Mouse (Mus musculus) midbrain, postnatal 0 days (tissue): ENCODE measurements around the gene Ndufs3. TPM values are rescaled to one million over a fixed set of nuclear protein-coding genes. Genes with fewer than 3 reads are reported as not detected.

Experiments used
- ATAC-seq: fragments of 200-750 bp; cut with Nextera tagmentation; 2 replicates; pipeline ENCODE4 v1.8.0; 2017; ENCODE audit warnings: moderate number of reproducible peaks, mild to moderate bottlenecking, moderate TSS enrichment, moderate library complexity; ENCODE audit not compliant: low FRiP score
- DNase-seq: peaks from one replicate; pipeline ENCODE4 v3.0.0-alpha.2; 2015; ENCODE audit warnings: low spot score
- H3K27ac ChIP-seq: fragments of 300-500 bp; sonication (generic); 2 replicates; pipeline ENCODE4 v1.5.1; 2014; ENCODE audit warnings: low read depth, mild to moderate bottlenecking, low read length, mixed read lengths
- H3K27me3 ChIP-seq: fragments of 300-500 bp; sonication (generic); 2 replicates; pipeline ENCODE4 v1.6.1; 2014; ENCODE audit warnings: low read length, control low read depth, mixed read lengths; ENCODE audit not compliant: insufficient read depth
- H3K36me3 ChIP-seq: fragments of 300-500 bp; sonication (generic); 2 replicates; pipeline ENCODE4 v1.6.1; 2014; ENCODE audit warnings: low read length, control low read depth, mixed read lengths; ENCODE audit not compliant: insufficient read depth
- H3K4me1 ChIP-seq: fragments of 300-500 bp; sonication (generic); 2 replicates; pipeline ENCODE4 v1.6.1; 2014; ENCODE audit warnings: mild to moderate bottlenecking, control low read depth, antibody characterized with exemption, low read length, mixed read lengths; ENCODE audit not compliant: insufficient read depth
- H3K4me2 ChIP-seq: fragments of 300-500 bp; sonication (generic); 2 replicates; pipeline ENCODE4 v1.6.1; 2014; ENCODE audit warnings: low read depth, mild to moderate bottlenecking, low read length, mixed read lengths; ENCODE audit not compliant: poor library complexity, severe bottlenecking
- H3K4me3 ChIP-seq: fragments of 300-500 bp; sonication (generic); 2 replicates; pipeline ENCODE4 v1.5.1; 2014; ENCODE audit warnings: low read depth, mild to moderate bottlenecking, low read length, moderate library complexity
- H3K9ac ChIP-seq: fragments of 300-500 bp; sonication (generic); replicated peaks from 2 replicates; pipeline ENCODE4 v1.6.1; 2014; ENCODE audit warnings: mild to moderate bottlenecking, low read length, moderate library complexity, mixed read lengths; ENCODE audit not compliant: poor library complexity, severe bottlenecking
- H3K9me3 ChIP-seq: fragments of 300-500 bp; sonication (generic); 2 replicates; pipeline ENCODE4 v1.6.1; 2016; ENCODE audit warnings: low read length, control low read depth
- CTCF ChIP-seq: IDR thresholded peaks from 2 replicates; pipeline ENCODE4 v1.5.1; 2016; ENCODE audit warnings: antibody characterized with exemption, mild to moderate bottlenecking
- WGBS: fragments of 180-500 bp; shearing (Covaris S2); extraction: QIAGEN DNeasy Blood & Tissue Kit; methylation state at CpG from one replicate; pipeline ENCODE4 v1.1.7; 2014; 5-methylcytosine and 5-hydroxymethylcytosine counted together
- polyA plus RNA-seq: library from polyadenylated mRNA; unstranded; fragments of >200 nt; fragmentation: Nextera tagmentation; extraction: Ambion mirVana; gene quantifications from 2 replicates; pipeline ENCODE4 v1.2.1, GENCODE M21; 2015
- total RNA-seq: library from RNA; depleted of rRNA; stranded (reverse); fragments of >200 nt; gene quantifications from 2 replicates; pipeline ENCODE4 v1.2.3, GENCODE M21; 2014

Gene Ndufs3
- total and polyA plus RNA-seq, 2 experiments from 2014 or later = 196 to 251 TPM

DNA sequence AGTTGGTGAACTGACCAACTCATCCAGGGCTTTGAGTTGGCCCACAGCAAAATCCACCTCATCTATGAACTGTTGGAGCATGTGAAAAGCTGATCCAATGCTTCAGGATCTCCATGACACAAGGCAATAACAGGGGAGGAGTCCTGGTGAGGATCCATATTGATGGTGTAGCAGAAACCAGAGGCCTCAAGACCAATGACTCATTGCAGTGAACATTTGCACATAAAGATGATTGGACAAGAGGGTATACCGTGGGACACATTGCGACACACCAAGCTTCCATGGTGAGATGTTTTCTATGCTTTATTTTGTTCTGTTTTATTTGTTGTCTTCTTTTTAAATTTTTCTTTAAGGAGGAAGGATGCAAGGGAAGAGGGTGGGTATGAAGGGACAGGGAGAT lies 18.0 kb upstream of the Ndufs3 start:
- Histone ChIP-seq H3K27me3 (no peaks in the 10 kb centered on the region), H3K4me2 (no peak overlapping the region), H3K36me3 (no peaks in the 10 kb centered on the region), H3K9ac (no peak overlapping the region), H3K9me3 (no peaks in the 10 kb centered on the region), H3K4me1 (no peaks in the 10 kb centered on the region), H3K27ac (no peak overlapping the region), H3K4me3 (no peak overlapping the region)
- 91% methylated on average over 2 of the region's 2 CpGs for WGBS
- DNase-seq (no peak), ATAC-seq (no peak)
- TF ChIP-seq CTCF = no peak

DNA sequence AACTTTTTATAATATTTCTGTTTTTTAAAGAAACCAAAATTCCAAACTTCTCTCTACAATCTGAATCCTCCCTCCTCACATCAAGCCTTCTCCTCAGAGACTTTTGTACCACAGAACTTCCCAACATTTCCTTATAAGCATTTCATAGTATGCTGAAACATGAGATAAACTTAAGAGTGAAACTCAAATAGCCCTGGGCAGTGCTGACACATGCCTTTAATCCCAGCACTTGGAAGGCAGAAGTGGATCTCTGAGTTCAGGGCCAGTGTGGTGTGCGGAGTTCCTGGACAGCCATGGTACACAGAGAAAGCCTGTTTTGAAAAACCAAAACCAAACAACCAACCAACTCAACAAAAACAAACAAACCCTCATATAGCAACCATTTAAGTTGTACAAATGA lies 16.6 kb upstream of the Ndufs3 start:
- 83% methylated on average over 1 of the region's 1 CpGs for WGBS
- Histone ChIP-seq H3K4me1 (peaks cover 2% of the 10 kb centered on the region; the same call in 1 of the 2 replicates), H3K4me3 (no peak overlapping the region), H3K4me2 (no peak overlapping the region), H3K27me3 (no peaks in the 10 kb centered on the region), H3K27ac (no peak overlapping the region), H3K9ac (no peak overlapping the region), H3K36me3 (no peaks in the 10 kb centered on the region), H3K9me3 (no peaks in the 10 kb centered on the region)
- no peak for DNase-seq
- no peak for TF ChIP-seq CTCF
- no peak for ATAC-seq

- no peaks in the 10 kb centered on the region for H3K9me3 ChIP-seq
- H3K9ac ChIP-seq = peak overlapping the region; percentile 89
- no peak for TF ChIP-seq CTCF
- peak overlapping the region; percentile 91 for H3K27ac ChIP-seq
- no peak for ATAC-seq
- WGBS = 10% methylated on average over 15 of the region's 16 CpGs
- peak overlapping the region; percentile 85 for H3K4me2 ChIP-seq
- peak; percentile 23 for DNase-seq
- no peaks in the 10 kb centered on the region for H3K27me3 ChIP-seq
- H3K4me1 ChIP-seq = peaks cover 7% of the 10 kb centered on the region; the same call in 1 of the 2 replicates
- peak overlapping the region; percentile 61 for H3K4me3 ChIP-seq
- peaks cover 2% of the 10 kb centered on the region for H3K36me3 ChIP-seq
These were observed 13.5 kb upstream of the Ndufs3 start for GRCm38 (mm10) chr2:90917999-90918698.

- DNase-seq (peak; percentile 69), ATAC-seq (peak; percentile 89)
- Histone ChIP-seq H3K27me3 (no peaks in the 10 kb centered on the region), H3K9ac (peak overlapping the region; percentile 89), H3K27ac (peak overlapping the region; percentile 91), H3K4me3 (peak overlapping the region; percentile 61), H3K9me3 (no peaks in the 10 kb centered on the region), H3K36me3 (peaks cover 9% of the 10 kb centered on the region), H3K4me2 (peak overlapping the region; percentile 85), H3K4me1 (peaks cover 7% of the 10 kb centered on the region; the same call in 1 of the 2 replicates)
- WGBS = under 1% methylated on average over 58 of the region's 73 CpGs
- no peak for TF ChIP-seq CTCF
These were observed 12.8 kb upstream of the Ndufs3 start for GRCm38 (mm10) chr2:90917233-90917998.

DNA sequence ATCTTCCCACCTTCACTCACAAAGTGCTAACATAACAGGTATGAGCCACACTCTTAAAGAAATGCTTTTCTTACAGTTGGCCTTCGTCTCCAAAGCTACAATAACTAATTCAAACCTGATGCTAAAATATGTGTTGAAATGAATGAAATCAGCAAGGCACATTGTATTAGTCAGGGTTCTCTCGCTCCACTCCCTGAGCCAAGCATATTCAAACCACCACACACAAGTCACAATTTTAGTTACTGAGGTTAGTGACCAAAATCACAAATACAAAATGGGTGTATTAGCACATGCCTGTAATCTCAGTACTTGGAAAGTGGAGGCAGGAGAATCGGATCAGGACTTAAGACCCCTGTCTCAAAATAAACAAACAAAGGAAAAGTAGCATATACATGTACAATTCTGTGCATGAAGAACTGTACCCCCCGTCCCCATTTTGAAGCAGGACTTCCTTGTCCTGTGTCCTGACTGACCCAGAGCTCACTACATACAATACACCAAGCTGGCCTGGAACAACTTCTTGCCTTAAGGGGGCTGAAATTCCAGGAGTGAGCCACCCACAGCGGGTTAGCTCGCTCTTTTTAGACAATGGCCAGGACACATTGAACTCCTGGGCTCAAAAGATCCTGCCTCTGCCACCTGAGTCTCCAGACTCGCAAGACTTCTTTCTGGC lies 12.1 kb upstream of the Ndufs3 start:
- peaks cover 9% of the 10 kb centered on the region for H3K36me3 ChIP-seq
- TF ChIP-seq CTCF = no peak; the same call in 1 of the 2 replicates
- peaks cover 7% of the 10 kb centered on the region; the same call in 1 of the 2 replicates for H3K4me1 ChIP-seq
- WGBS = 23% methylated on average over 7 of the region's 7 CpGs
- H3K27me3 ChIP-seq = no peaks in the 10 kb centered on the region
- ATAC-seq (no peak; the same call in 1 of the 2 replicates), DNase-seq (peak; percentile 18)
- peak overlapping the region; percentile 89 for H3K9ac ChIP-seq
- H3K4me3 ChIP-seq = peak overlapping the region; percentile 61
- H3K4me2 ChIP-seq = peak overlapping the region; percentile 85
- peak overlapping the region; percentile 91 for H3K27ac ChIP-seq
- no peaks in the 10 kb centered on the region for H3K9me3 ChIP-seq
